Mouse (Mus musculus) heart, postnatal 0 days (tissue): Measurements from ENCODE around the gene Pou3f1.

Source experiments
- CTCF ChIP-seq: IDR thresholded peaks from 2 replicates; pipeline ENCODE4 v1.5.1; 2016; ENCODE audit warnings: antibody characterized with exemption, control low read depth, low read depth
- EP300 ChIP-seq: IDR thresholded peaks from 2 replicates; pipeline ENCODE4 v1.6.1; 2016; ENCODE audit warnings: antibody characterized with exemption, low read depth

- TF ChIP-seq CTCF, result peak; percentile 32
- TF ChIP-seq EP300, result peak; percentile 69
These were observed 52.2 kb downstream of the Pou3f1 start for GRCm38 (mm10) chr4:124708518-124709477.
